Mouse (Mus musculus): ENCODE measurements around the gene Pla2g3. TPM values are rescaled to one million over a fixed set of nuclear protein-coding genes. Genes with fewer than 3 reads are reported as not detected.

Gene Pla2g3
- total and polyA plus RNA-seq, 3 experiments: not detected

Other genes starting within 250 kb of the Pla2g3 start
- gene Drg1, start 221.9 kb upstream of the Pla2g3 start, total RNA-seq (2012; rRNA removed): 158 and 189 TPM in 2 replicates
- 439 and 480 TPM in 2 replicates for gene Drg1, start 221.9 kb upstream of the Pla2g3 start, total RNA-seq (2014; rRNA removed)
- 249 and 267 TPM in 2 replicates for gene Drg1, start 221.9 kb upstream of the Pla2g3 start, polyA plus RNA-seq (2012; ENCODE audit: insufficient read length, low read depth)
- gene Patz1, start 199.4 kb upstream of the Pla2g3 start, total RNA-seq (2012; rRNA removed): 29.5 and 30.5 TPM in 2 replicates
- 30.8 and 31.5 TPM in 2 replicates for gene Patz1, start 199.4 kb upstream of the Pla2g3 start, total RNA-seq (2014; rRNA removed)
- 35.3 and 37.4 TPM in 2 replicates for gene Patz1, start 199.4 kb upstream of the Pla2g3 start, polyA plus RNA-seq (2012; ENCODE audit: insufficient read length, low read depth)
- gene Pik3ip1, start 157.9 kb upstream of the Pla2g3 start, total RNA-seq (2012; rRNA removed): 1.3 and 2.6 TPM in 2 replicates
- gene Pik3ip1, start 157.9 kb upstream of the Pla2g3 start, total RNA-seq (2014; rRNA removed): 0.39 and 0.80 TPM in 2 replicates
- gene Pik3ip1, start 157.9 kb upstream of the Pla2g3 start, polyA plus RNA-seq (2012; ENCODE audit: insufficient read length, low read depth): 1.3 and 1.9 TPM in 2 replicates
- gene Limk2, start 79.1 kb upstream of the Pla2g3 start, total RNA-seq (2012; rRNA removed): 49.7 and 64.0 TPM in 2 replicates
- gene Limk2, start 79.1 kb upstream of the Pla2g3 start, total RNA-seq (2014; rRNA removed): 41.5 and 41.8 TPM in 2 replicates
- gene Limk2, start 79.1 kb upstream of the Pla2g3 start, polyA plus RNA-seq (2012; ENCODE audit: insufficient read length, low read depth): 45.2 and 46.1 TPM in 2 replicates
- 15.6 and 15.7 TPM in 2 replicates for gene Rnf185, start 35.9 kb upstream of the Pla2g3 start, total RNA-seq (2012; rRNA removed)
- gene Rnf185, start 35.9 kb upstream of the Pla2g3 start, total RNA-seq (2014; rRNA removed): 22.7 and 26.4 TPM in 2 replicates
- gene Rnf185, start 35.9 kb upstream of the Pla2g3 start, polyA plus RNA-seq (2012; ENCODE audit: insufficient read length, low read depth): 25.3 and 26.7 TPM in 2 replicates
- not detected in 2 replicates for gene Inpp5j, start 16.5 kb downstream of the Pla2g3 start, total RNA-seq (2012; rRNA removed)
- gene Inpp5j, start 16.5 kb downstream of the Pla2g3 start, total RNA-seq (2014; rRNA removed): not detected in 2 replicates
- gene Inpp5j, start 16.5 kb downstream of the Pla2g3 start, polyA plus RNA-seq (2012; ENCODE audit: insufficient read length, low read depth): not detected in 2 replicates
- 29.6 and 33.0 TPM in 2 replicates for gene Selenom, start 26.4 kb downstream of the Pla2g3 start, total RNA-seq (2012; rRNA removed)
- gene Selenom, start 26.4 kb downstream of the Pla2g3 start, total RNA-seq (2014; rRNA removed): 4.9 and 7.1 TPM in 2 replicates
- 4.1 and 5.5 TPM in 2 replicates for gene Selenom, start 26.4 kb downstream of the Pla2g3 start, polyA plus RNA-seq (2012; ENCODE audit: insufficient read length, low read depth)
- gene Smtn, start 52.3 kb downstream of the Pla2g3 start, total RNA-seq (2012; rRNA removed): 2.9 and 3.1 TPM in 2 replicates
- 0.58 and 0.77 TPM in 2 replicates for gene Smtn, start 52.3 kb downstream of the Pla2g3 start, total RNA-seq (2014; rRNA removed)
- gene Smtn, start 52.3 kb downstream of the Pla2g3 start, polyA plus RNA-seq (2012; ENCODE audit: insufficient read length, low read depth): 5.0 and 5.3 TPM in 2 replicates
- gene Morc2a, start 160.9 kb downstream of the Pla2g3 start, total RNA-seq (2012; rRNA removed): 28.2 and 30.9 TPM in 2 replicates
- gene Morc2a, start 160.9 kb downstream of the Pla2g3 start, total RNA-seq (2014; rRNA removed): 25.5 and 28.1 TPM in 2 replicates
- gene Morc2a, start 160.9 kb downstream of the Pla2g3 start, polyA plus RNA-seq (2012; ENCODE audit: insufficient read length, low read depth): 41.9 and 44.1 TPM in 2 replicates